Mouse (Mus musculus) CD4-positive helper T cell, adult 2 months (primary cell): ENCODE measurements around the gene 2810006K23Rik.
"Not testable (repeated sequence)": the region's sequence is repeated elsewhere in the genome, so short reads cannot be mapped to it uniquely, and the experiment has no call there.

Experiments
- DNase-seq: peaks from one replicate; pipeline ENCODE4 v3.0.0-alpha.2; 2012; ENCODE audit warnings: low read depth, missing footprints, low spot score

2810006K23Rik gene

GRCm38 (mm10) chr5:124327510-124328364 is at the start of gene 2810006K23Rik, which contains the start of gene Mphosph9:
Gene 2810006K23Rik, plus strand, starts transcription at chr5:124328089.
Gene Mphosph9, minus strand, starts transcription at chr5:124327972.
- DNase-seq: peak; percentile 100

GRCm38 (mm10) chr5:124282854-124283253 is 45.0 kb upstream of the 2810006K23Rik start:
- no peak for DNase-seq

- peak; percentile 14 for DNase-seq
Observed at GRCm38 (mm10) chr5:124284330-124284729, 43.6 kb upstream of the 2810006K23Rik start.

DNA sequence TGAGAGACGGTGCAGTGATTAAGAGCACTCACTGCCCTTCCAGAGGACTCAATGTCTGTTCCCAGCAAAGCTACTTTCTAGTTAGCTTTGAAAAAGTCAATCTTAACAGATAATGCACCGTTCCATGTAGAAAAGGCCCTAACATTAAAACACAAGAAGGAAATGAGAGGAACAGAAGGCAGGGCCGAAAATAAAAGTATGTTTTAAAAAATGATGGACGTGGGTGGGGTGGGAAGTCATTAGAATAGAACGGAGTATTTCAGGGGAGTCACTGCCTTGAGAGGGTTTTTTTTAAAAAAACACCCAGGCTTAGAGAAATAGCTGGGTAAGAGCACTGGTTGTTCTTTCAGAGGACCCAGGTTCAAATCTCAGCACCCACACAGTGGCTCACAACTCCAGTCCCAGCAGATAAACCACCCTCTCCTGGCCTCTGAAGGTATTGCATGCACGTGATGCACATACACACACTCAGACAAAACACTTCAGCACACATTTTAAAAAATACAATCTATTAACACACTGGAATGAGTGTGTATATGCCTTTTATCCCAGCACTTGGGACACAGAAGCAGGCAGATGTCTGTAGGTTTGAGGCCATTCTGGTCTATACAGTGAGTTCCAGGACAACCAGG is 40.2 kb upstream of the 2810006K23Rik start:
- DNase-seq: no peak

DNA sequence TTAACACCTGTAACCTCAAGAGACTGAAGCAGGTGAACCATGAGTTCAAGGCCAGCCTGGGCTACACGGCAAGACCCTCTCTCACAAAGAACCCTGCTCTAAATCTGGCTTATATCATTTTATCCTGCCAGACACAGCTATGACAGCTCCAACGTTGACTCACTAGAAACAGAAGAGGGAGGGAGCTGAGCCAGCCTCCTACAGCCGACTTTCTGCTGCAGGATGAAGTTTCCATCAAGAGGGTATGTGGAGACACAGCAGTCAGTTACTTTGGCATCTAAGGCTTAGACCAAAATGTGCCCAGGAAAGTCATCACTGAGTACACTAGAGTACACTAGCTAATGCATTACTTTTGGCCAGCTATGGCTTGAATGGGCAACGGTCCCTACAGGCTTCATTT is 37.7 kb upstream of the 2810006K23Rik start:
- DNase-seq: no peak

DNA sequence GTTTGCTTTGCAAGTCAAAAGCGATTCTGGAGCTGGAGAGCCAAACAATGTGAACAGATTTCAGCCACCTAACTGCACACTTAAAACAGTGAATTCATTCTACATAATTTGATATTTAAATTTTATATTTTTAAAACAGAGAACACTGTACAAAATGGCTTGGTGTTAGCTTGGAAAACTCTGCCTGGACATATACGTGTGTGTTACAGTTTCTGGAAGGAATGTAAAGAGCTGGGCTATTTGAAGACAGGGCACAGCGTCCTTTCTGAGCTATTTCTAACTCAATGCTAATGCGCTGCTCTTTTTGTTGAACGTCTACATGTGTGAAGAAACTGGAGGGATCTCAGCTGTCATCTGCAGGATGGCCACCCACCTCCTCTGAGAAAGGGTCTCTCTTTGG is 33.9 kb upstream of the 2810006K23Rik start:
- no peak for DNase-seq

DNA sequence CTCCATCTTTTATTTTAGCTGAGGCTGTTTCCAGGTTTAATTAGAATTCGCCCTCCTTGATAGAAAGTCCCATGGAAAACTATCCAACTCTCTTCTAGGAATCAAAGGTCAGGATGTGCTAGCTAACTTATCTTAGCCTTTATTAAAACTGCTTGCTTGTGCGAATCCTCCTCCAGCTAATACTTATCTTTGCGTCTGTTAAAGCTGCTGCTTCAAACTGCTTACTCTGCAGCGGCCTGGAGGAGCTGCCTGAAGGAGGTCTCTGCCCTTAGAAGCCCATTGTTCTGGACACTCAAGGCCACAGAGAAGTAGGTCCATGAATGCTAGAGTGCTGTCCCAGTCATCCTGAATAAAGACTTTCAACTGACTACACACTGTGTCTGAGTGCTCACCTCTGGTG is 31.4 kb upstream of the 2810006K23Rik start:
- DNase-seq: no peak

GRCm38 (mm10) chr5:124299307-124299706 is 28.6 kb upstream of the 2810006K23Rik start:
- peak; percentile 43 for DNase-seq

GRCm38 (mm10) chr5:124300132-124300531 is 27.8 kb upstream of the 2810006K23Rik start:
- no peak for DNase-seq

DNA sequence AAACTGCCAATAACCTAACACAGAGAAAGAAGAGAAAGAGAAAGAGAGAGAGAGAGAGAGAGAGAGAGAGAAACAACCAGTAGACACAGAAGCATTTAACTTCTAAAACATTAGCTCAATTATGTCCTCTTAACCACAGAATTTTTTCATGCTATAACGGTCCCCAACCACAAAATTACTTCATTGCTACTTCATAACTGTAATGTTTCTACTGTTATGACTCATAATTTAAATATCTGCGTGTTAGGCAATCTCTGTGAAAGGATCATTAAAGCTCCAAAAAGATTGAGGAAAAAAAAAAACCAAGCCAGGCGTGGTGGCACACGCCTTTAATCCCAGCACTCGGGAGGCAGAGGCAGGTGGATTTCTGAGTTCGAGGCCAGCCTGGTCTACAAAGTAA is 25.0 kb upstream of the 2810006K23Rik start:
- peak; percentile 56 for DNase-seq

DNA sequence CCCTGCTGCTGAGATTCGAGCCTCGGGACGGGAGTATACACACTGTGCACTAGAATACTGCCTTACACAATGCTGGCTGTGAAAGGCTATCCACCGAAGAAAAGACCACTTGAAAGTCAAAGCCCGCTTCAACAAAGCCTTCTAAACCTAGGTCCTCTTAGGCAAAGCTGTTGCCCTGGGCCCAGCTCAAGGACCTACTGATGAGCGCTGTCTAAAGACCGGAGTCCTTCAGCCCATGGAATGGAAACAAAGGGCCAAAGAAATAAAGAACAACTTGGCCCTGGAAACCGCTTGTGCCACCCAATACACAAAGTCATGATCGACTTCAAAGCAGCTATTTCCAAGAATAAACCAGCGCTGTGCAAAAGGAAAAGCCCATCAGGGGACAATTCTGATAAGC is 18.7 kb upstream of the 2810006K23Rik start:
- no peak for DNase-seq

DNA sequence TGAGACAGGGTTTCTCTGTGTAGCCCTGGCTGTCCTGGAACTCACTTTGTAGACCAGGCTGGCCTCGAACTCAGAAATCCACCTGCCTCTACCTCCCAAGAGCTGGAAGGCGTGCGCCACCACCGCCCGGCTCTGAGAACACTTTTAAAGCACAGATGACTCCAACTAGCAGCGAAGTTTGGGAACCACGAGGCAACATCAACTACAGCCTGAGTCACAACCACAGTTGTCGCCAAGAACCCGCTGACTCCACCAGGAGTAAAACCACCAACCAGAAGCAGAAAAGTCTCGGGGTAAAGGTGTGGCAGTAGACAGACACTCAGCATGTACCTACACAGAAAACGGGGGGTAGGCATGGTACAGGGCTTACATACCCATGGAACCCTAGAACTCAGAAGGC is 17.8 kb upstream of the 2810006K23Rik start:
- no peak for DNase-seq

GRCm38 (mm10) chr5:124315498-124315897 is 12.4 kb upstream of the 2810006K23Rik start:
- DNase-seq: no peak

- no peak for DNase-seq
Observed at GRCm38 (mm10) chr5:124315941-124316340, 11.9 kb upstream of the 2810006K23Rik start.

DNA sequence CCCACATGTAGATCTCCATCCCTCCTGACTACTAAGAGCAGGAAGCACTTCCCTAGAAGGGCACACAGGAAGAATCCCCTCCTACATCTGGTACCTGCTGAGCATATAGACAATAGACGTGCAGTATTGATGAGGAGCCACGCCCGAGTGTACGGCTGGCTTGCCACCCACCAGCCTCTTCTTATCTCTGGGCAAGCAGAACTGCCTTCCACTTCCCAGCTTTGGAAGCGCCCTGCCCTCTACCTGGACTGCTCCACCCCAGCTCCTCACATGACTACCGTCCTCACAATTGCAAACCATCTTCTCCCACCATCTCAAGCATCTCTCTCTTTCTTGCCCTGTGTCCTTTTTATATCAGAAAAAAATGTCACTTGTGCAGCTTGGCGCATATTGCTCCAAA is 10.2 kb upstream of the 2810006K23Rik start:
- no peak for DNase-seq

DNA sequence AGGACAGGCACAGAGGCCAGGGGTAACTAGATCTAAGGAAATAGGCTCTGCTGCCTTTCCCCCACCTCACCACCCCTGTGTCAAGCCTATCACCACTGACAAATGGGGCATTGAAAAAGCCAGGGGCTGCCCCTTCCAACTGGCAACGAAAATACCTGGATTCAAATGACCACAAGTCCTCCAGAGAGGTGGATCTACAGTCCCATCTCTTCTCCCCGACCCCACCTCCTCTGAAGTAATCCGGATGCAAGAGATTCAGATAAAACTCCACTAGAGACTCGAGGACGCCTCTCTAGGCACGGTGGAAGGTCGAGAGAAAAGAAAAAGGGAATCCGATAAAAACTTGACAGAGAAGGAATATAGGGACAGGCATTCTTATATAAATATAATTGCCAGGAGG is 1.1 kb upstream of the 2810006K23Rik start:
- no peak for DNase-seq

DNA sequence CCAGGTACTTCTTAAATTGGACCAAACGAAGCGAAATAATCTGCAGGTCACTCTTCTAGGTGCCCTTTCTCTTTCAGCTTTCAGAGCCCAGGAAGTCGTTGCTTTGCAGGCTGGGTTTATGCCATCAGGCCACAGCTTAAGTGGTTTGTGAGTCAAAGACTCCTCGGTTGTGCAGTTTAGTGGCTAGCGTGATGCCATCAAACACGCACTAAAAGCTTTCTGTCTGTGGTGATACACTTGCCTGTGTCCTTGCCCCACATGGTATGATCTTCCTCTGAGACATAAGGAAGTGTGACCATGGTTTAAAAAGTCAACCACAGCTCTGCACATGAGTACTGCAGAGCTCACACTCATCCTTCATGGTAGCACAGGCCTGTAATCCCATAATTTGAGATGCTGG is 2.2 kb downstream of the 2810006K23Rik start:
- DNase-seq: no peak

GRCm38 (mm10) chr5:124334392-124334791 is 6.5 kb downstream of the 2810006K23Rik start:
- DNase-seq: no peak

DNA sequence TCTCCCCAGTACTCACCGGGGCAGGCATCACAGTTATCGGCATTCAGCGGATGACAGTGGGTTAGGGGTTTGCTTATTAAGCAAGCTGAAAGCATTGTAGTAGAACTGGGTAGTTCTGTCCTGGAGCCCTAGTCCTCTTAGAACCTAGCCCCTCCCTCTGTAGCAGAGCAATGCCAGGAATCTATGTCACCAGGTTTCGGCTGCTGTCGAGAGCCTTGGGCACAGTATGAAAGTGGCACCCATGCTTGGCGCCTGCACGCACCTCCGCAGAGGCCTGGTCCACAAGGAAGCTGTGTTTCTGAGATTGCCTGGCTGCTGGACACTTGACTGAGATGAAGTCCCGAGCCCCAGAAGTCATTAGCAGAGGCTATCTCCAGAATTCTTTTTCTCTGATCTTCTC is 9.2 kb downstream of the 2810006K23Rik start:
- no peak for DNase-seq

GRCm38 (mm10) chr5:124337909-124338308 is 10.0 kb downstream of the 2810006K23Rik start:
- DNase-seq: no peak

- no peak for DNase-seq
Observed at GRCm38 (mm10) chr5:124338791-124339190, 10.9 kb downstream of the 2810006K23Rik start.

DNA sequence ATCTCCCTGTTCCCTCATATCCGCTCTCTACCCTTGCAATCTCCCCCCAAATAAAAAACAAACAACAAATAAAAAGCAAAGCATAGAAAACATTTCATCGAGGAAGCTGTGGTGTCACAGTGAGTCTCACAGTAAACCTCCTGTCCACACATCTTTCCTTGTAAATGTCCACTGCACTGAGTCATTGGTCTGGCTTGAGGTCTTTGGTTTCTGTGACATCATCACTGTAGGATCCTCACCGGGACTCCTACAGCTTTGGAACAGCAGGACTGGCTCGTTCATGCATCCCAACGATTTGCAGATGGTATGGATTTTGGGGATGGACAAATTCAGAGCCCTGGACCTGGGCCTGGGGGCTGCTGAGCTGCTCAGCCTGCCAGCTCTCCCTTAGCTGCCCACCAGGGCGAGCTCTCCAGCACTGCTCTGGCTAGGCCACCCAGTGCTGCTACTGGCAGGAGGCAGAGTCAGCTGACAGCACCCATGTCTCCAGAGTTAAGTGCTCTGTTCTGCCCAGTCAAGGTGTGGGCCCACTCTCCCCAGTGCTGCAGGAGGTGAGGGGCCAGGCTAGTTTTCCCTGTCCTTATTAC is 14.0 kb downstream of the 2810006K23Rik start:
- DNase-seq: not testable (repeated sequence)

DNA sequence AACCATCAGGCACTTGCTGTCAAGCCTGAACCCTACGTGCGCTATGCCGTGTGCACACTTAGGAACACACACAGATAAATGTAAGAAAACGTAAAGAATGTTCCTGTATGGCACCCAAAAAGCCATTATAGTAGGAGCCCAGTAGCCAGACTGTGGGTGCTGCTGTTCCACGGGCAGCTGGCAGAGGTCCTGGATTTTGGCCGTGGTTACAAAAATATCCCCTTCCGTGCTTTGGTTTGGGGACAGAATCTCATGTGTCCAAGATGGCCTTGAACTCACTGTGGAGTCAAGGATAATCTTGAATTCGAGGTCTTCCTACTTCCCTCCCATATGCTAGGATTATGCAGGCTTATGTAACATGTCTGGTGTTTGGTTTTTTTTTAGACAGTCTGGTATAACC is 15.0 kb downstream of the 2810006K23Rik start:
- DNase-seq: no peak
